Mouse (Mus musculus) limb, embryonic 11.5 days (tissue): ENCODE measurements around the gene Gtf2a2. TPM values are rescaled to one million over a fixed set of nuclear protein-coding genes. Genes with fewer than 3 reads are reported as not detected.

Source experiments
- ATAC-seq: fragments of 200-750 bp; cut with Nextera tagmentation; 2 replicates; pipeline ENCODE4 v1.8.0; 2017; ENCODE audit warnings: low read depth; ENCODE audit not compliant: insufficient number of reproducible peaks, low FRiP score, low TSS enrichment
- DNase-seq: peaks from one replicate; pipeline ENCODE4 v3.0.0-alpha.2; 2015; ENCODE audit warnings: low spot score
- H3K27ac ChIP-seq: fragments of 300-500 bp; sonication (generic); replicated peaks from 2 replicates; pipeline ENCODE4 v1.5.1; 2014; ENCODE audit warnings: low read depth, mild to moderate bottlenecking, low read length
- H3K27me3 ChIP-seq: fragments of 300-500 bp; sonication (generic); 2 replicates; pipeline ENCODE4 v1.6.1; 2014; ENCODE audit warnings: mild to moderate bottlenecking, low read length, mixed read lengths; ENCODE audit not compliant: control insufficient read depth, insufficient read depth
- H3K36me3 ChIP-seq: fragments of 300-500 bp; sonication (generic); 2 replicates; pipeline ENCODE4 v1.6.1; 2014; ENCODE audit warnings: mild to moderate bottlenecking, low read length, moderate library complexity, mixed read lengths; ENCODE audit not compliant: control insufficient read depth, insufficient read depth
- H3K4me1 ChIP-seq: fragments of 300-500 bp; sonication (generic); 2 replicates; pipeline ENCODE4 v1.6.1; 2014; ENCODE audit warnings: low read length, mixed read lengths; ENCODE audit not compliant: control insufficient read depth, insufficient read depth
- H3K4me2 ChIP-seq: fragments of 300-500 bp; sonication (generic); 2 replicates; pipeline ENCODE4 v1.6.1; 2014; ENCODE audit warnings: low read depth, mild to moderate bottlenecking, moderate library complexity; ENCODE audit not compliant: severe bottlenecking
- H3K4me3 ChIP-seq: fragments of 300-500 bp; sonication (generic); 2 replicates; pipeline ENCODE4 v1.5.1; 2014; ENCODE audit warnings: low read depth, low read length
- H3K9ac ChIP-seq: fragments of 300-500 bp; sonication (generic); 2 replicates; pipeline ENCODE4 v1.6.1; 2014; ENCODE audit warnings: mild to moderate bottlenecking, low read length
- H3K9me3 ChIP-seq: fragments of 300-500 bp; sonication (generic); 2 replicates; pipeline ENCODE4 v1.6.1; 2016; ENCODE audit warnings: low read length; ENCODE audit not compliant: control insufficient read depth
- WGBS: fragments of 180-500 bp; shearing (Covaris S2); extraction: QIAGEN DNeasy Blood & Tissue Kit; methylation state at CpG from one replicate; pipeline ENCODE4 v1.1.7; 2014; 5-methylcytosine and 5-hydroxymethylcytosine counted together
- polyA plus RNA-seq: library from polyadenylated mRNA; unstranded; fragments of >200 nt; fragmentation: Nextera tagmentation; extraction: Ambion mirVana; gene quantifications from 2 replicates; pipeline ENCODE4 v1.2.1, GENCODE M21; 2014

The Gtf2a2 gene
- polyA plus RNA-seq, 1 experiment from 2014 or later, result 204 TPM

GRCm38 (mm10) chr9:69990346-69990745 lies 22.0 kb upstream of the Gtf2a2 start:
- DNase-seq, result no peak
- no peak for ATAC-seq
- no peaks in the 10 kb centered on the region for H3K27me3 ChIP-seq
- H3K4me2 ChIP-seq, result peak overlapping the region; percentile 43
- H3K36me3 ChIP-seq, result no peaks in the 10 kb centered on the region
- WGBS, result 15% methylated on average over 5 of the region's 5 CpGs
- peak overlapping the region; percentile 37; the same call in 1 of the 2 replicates for H3K9ac ChIP-seq
- H3K4me3 ChIP-seq, result peak overlapping the region; percentile 97
- H3K9me3 ChIP-seq, result no peaks in the 10 kb centered on the region
- peaks cover 10% of the 10 kb centered on the region; the same call in 1 of the 2 replicates for H3K4me1 ChIP-seq
- no peak overlapping the region for H3K27ac ChIP-seq

- Histone ChIP-seq H3K9me3 (no peaks in the 10 kb centered on the region), H3K36me3 (peaks cover 5% of the 10 kb centered on the region; the same call in 1 of the 2 replicates), H3K4me3 (no peak overlapping the region), H3K9ac (no peak overlapping the region), H3K27me3 (no peaks in the 10 kb centered on the region), H3K4me2 (no peak overlapping the region), H3K4me1 (peaks cover 10% of the 10 kb centered on the region; the same call in 1 of the 2 replicates), H3K27ac (no peak overlapping the region)
- no peak for DNase-seq
- 83% methylated on average over 5 of the region's 5 CpGs for WGBS
- no peak for ATAC-seq
Measured at GRCm38 (mm10) chr9:69992841-69993277, 19.5 kb upstream of the Gtf2a2 start.

DNA sequence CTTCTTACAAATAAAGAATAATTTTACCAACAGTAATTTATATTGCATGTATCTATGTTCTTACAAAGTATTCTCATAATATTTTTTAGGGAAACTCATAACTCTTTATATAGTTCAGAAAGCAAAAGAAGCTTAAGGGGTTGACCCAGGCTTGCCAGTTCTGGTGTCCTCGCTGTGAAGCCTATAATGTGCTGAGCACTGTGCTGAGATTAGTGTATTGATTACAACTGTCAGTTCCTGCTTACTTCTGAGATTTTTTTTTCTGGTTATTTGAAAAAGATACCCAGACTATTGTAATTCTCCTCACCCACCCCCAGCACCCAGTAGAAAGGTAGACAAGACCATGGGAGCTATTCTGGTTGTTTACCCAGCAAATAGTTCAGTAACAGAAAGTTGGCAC lies 18.9 kb upstream of the Gtf2a2 start:
- H3K27me3 ChIP-seq, result no peaks in the 10 kb centered on the region
- no peak overlapping the region for H3K4me2 ChIP-seq
- H3K9me3 ChIP-seq, result no peaks in the 10 kb centered on the region
- 86% methylated on average over 1 of the region's 1 CpGs for WGBS
- H3K36me3 ChIP-seq, result peaks cover 5% of the 10 kb centered on the region; the same call in 1 of the 2 replicates
- DNase-seq, result no peak
- no peak for ATAC-seq
- H3K27ac ChIP-seq, result no peak overlapping the region
- no peak overlapping the region for H3K9ac ChIP-seq
- H3K4me1 ChIP-seq, result peaks cover 10% of the 10 kb centered on the region; the same call in 1 of the 2 replicates
- no peak overlapping the region for H3K4me3 ChIP-seq

GRCm38 (mm10) chr9:69994547-69994946 lies 17.8 kb upstream of the Gtf2a2 start:
- Histone ChIP-seq H3K27ac (no peak overlapping the region), H3K36me3 (peaks cover 13% of the 10 kb centered on the region; the same call in 1 of the 2 replicates), H3K9me3 (no peaks in the 10 kb centered on the region), H3K27me3 (no peaks in the 10 kb centered on the region), H3K4me1 (peaks cover 10% of the 10 kb centered on the region; the same call in 1 of the 2 replicates), H3K4me2 (no peak overlapping the region), H3K9ac (no peak overlapping the region), H3K4me3 (no peak overlapping the region)
- ATAC-seq (no peak), DNase-seq (no peak)
- WGBS, result 95% methylated on average over 5 of the region's 5 CpGs

DNA sequence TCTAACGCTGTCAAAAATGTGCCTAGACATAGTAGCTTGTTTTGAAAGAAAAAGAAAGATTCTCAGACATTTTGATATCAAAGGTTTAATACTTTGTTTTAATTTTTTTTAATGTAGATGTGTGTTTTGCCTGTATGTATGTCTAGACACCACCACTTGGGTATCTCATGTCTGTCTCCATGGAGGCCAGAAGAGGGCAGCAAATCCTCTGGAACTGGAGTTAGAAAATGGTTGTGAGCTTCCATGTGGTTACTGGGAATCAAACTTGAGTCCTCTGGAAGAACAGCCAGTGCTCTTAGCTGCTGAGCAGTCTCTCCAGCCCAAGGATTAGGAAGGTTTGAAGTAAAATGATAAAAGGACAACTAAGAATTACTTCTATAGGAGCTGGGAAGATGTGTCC lies 13.0 kb upstream of the Gtf2a2 start:
- no peak overlapping the region for H3K4me2 ChIP-seq
- ATAC-seq, result no peak
- no peak overlapping the region for H3K27ac ChIP-seq
- H3K4me3 ChIP-seq, result no peak overlapping the region
- H3K4me1 ChIP-seq, result no peaks in the 10 kb centered on the region
- DNase-seq, result no peak
- H3K27me3 ChIP-seq, result no peaks in the 10 kb centered on the region
- no peaks in the 10 kb centered on the region for H3K9me3 ChIP-seq
- H3K36me3 ChIP-seq, result peaks cover 33% of the 10 kb centered on the region
- H3K9ac ChIP-seq, result no peak overlapping the region
- WGBS, result 87% methylated on average over 1 of the region's 1 CpGs

DNA sequence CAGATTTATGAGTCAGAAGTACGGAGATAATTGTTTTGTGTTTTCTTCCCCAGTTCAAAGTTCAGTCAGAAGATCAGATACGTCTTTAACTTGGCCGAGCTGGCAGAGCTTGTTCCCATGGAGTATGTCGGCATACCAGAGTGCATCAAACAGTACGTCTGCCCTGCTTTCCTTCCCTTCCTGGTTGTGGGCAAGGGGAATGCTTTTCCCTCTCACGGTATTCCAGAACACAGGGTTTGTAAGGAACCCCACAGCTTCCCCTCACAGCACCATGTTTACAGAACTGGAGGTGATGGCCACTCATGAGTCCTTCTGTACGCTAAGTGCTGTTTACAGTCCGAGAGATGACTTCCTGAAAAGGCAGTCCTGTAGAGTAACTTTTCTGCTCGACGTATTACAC lies 8.8 kb upstream of the Gtf2a2 start:
- Histone ChIP-seq H3K4me3 (no peak overlapping the region), H3K27ac (no peak overlapping the region), H3K9me3 (no peaks in the 10 kb centered on the region), H3K4me2 (no peak overlapping the region), H3K9ac (no peak overlapping the region), H3K4me1 (no peaks in the 10 kb centered on the region), H3K36me3 (peaks cover 28% of the 10 kb centered on the region), H3K27me3 (no peaks in the 10 kb centered on the region)
- no peak for ATAC-seq
- WGBS, result 94% methylated on average over 10 of the region's 10 CpGs
- DNase-seq, result no peak

- H3K36me3 ChIP-seq, result peaks cover 11% of the 10 kb centered on the region; the same call in 1 of the 2 replicates
- ATAC-seq (no peak), DNase-seq (no peak)
- no peaks in the 10 kb centered on the region for H3K9me3 ChIP-seq
- H3K27me3 ChIP-seq, result no peaks in the 10 kb centered on the region
- WGBS, result 97% methylated on average over 5 of the region's 5 CpGs
- no peak overlapping the region for H3K4me3 ChIP-seq
- no peaks in the 10 kb centered on the region for H3K4me1 ChIP-seq
- no peak overlapping the region for H3K9ac ChIP-seq
- no peak overlapping the region for H3K4me2 ChIP-seq
- no peak overlapping the region for H3K27ac ChIP-seq
Measured at GRCm38 (mm10) chr9:70006984-70007383, 5.4 kb upstream of the Gtf2a2 start.

GRCm38 (mm10) chr9:70007506-70008248 lies 4.7 kb upstream of the Gtf2a2 start:
- no peaks in the 10 kb centered on the region for H3K27me3 ChIP-seq
- no peak overlapping the region for H3K9ac ChIP-seq
- DNase-seq, result no peak
- no peak for ATAC-seq
- no peaks in the 10 kb centered on the region for H3K9me3 ChIP-seq
- 91% methylated on average over 14 of the region's 14 CpGs for WGBS
- no peak overlapping the region for H3K27ac ChIP-seq
- H3K4me2 ChIP-seq, result no peak overlapping the region
- H3K4me3 ChIP-seq, result no peak overlapping the region
- H3K4me1 ChIP-seq, result no peaks in the 10 kb centered on the region
- peaks cover 7% of the 10 kb centered on the region; the same call in 1 of the 2 replicates for H3K36me3 ChIP-seq
